Mouse (Mus musculus) cortical plate, adult 2 months (tissue): ENCODE data around the gene Ptms. TPM values are rescaled to one million over a fixed set of nuclear protein-coding genes. Genes with fewer than 3 reads are reported as not detected.
"Not testable (repeated sequence)": the region's sequence is repeated elsewhere in the genome, so short reads cannot be mapped to it uniquely, and the experiment has no call there.

Experiments
- H3K27ac ChIP-seq: fragments of 200-500 bp; 2 replicates; pipeline ENCODE4 v1.5.1; 2012; ENCODE audit warnings: low read length, control low read depth, inconsistent platforms; ENCODE audit not compliant: insufficient read depth
- H3K4me1 ChIP-seq: fragments of 200-500 bp; 2 replicates; pipeline ENCODE4 v1.6.1; 2011; ENCODE audit warnings: low read length; ENCODE audit not compliant: control insufficient read depth, insufficient read depth
- H3K4me3 ChIP-seq: fragments of 200-500 bp; 2 replicates; pipeline ENCODE4 v1.5.1; 2011; ENCODE audit warnings: mild to moderate bottlenecking, low read length, control low read depth; ENCODE audit not compliant: insufficient read depth
- CTCF ChIP-seq: fragments of 200-500 bp; IDR thresholded peaks from 2 replicates; pipeline ENCODE4 v1.5.1; 2011; ENCODE audit warnings: mild to moderate bottlenecking, control low read depth, low read length; ENCODE audit not compliant: insufficient read depth; ENCODE audit errors: extremely low read depth
- POLR2A ChIP-seq: fragments of 200-500 bp; IDR thresholded peaks from 2 replicates; pipeline ENCODE4 v1.6.1; 2011; ENCODE audit warnings: mild to moderate bottlenecking, low read length, control low read depth; ENCODE audit not compliant: insufficient read depth; ENCODE audit errors: extremely low read depth
- polyA plus RNA-seq: library from polyadenylated mRNA; depleted of rRNA; stranded (reverse); fragments of >200 nt; gene quantifications from 2 replicates; pipeline ENCODE4 v1.2.3, GENCODE M21; 2012

Ptms gene
- polyA plus RNA-seq, 1 experiment, result 1,380 TPM

GRCm38 (mm10) chr6:124910032-124910431 lies 9.9 kb downstream of the Ptms start:
- no peak for TF ChIP-seq POLR2A
- TF ChIP-seq CTCF, result no peak
- Histone ChIP-seq H3K27ac (no peak overlapping the region), H3K4me3 (no peak overlapping the region), H3K4me1 (peaks cover 3% of the 10 kb centered on the region)

GRCm38 (mm10) chr6:124907767-124908166 lies 12.1 kb downstream of the Ptms start:
- TF ChIP-seq POLR2A, result no peak
- no peak for TF ChIP-seq CTCF
- Histone ChIP-seq H3K4me3 (no peak overlapping the region), H3K27ac (no peak overlapping the region), H3K4me1 (no peaks in the 10 kb centered on the region)

- Histone ChIP-seq H3K4me1 (no peaks in the 10 kb centered on the region), H3K4me3 (peak overlapping the region; percentile 39; the same call in 1 of the 2 replicates), H3K27ac (peak overlapping the region; percentile 94)
- TF ChIP-seq CTCF (no peak), POLR2A (no peak)
Measured at GRCm38 (mm10) chr6:124904991-124905860, 14.7 kb downstream of the Ptms start.

- Histone ChIP-seq H3K4me1 (no peaks in the 10 kb centered on the region), H3K4me3 (peak overlapping the region; percentile 39), H3K27ac (peak overlapping the region; percentile 94)
- TF ChIP-seq POLR2A (peak; percentile 54), CTCF (peak; percentile 63)
Measured at GRCm38 (mm10) chr6:124904161-124904981, 15.5 kb downstream of the Ptms start.

- H3K4me3 ChIP-seq, result peak overlapping the region; percentile 39
- H3K4me1 ChIP-seq, result no peaks in the 10 kb centered on the region
- H3K27ac ChIP-seq, result peak overlapping the region; percentile 93
- TF ChIP-seq POLR2A (no peak), CTCF (peak; percentile 86)
Measured at GRCm38 (mm10) chr6:124903580-124904151, 16.2 kb downstream of the Ptms start.

- no peaks in the 10 kb centered on the region for H3K4me1 ChIP-seq
- TF ChIP-seq POLR2A, result no peak
- TF ChIP-seq CTCF, result no peak
- no peak overlapping the region for H3K4me3 ChIP-seq
- no peak overlapping the region for H3K27ac ChIP-seq
Measured at GRCm38 (mm10) chr6:124901851-124902250, 18.1 kb downstream of the Ptms start.

GRCm38 (mm10) chr6:124900801-124901480 lies 19.0 kb downstream of the Ptms start:
- H3K4me3 ChIP-seq, result no peak overlapping the region
- H3K27ac ChIP-seq, result no peak overlapping the region
- H3K4me1 ChIP-seq, result no peaks in the 10 kb centered on the region
- TF ChIP-seq CTCF (no peak), POLR2A (no peak)

GRCm38 (mm10) chr6:124900056-124900800 lies 19.7 kb downstream of the Ptms start:
- Histone ChIP-seq H3K27ac (no peak overlapping the region), H3K4me1 (no peaks in the 10 kb centered on the region), H3K4me3 (no peak overlapping the region)
- no peak for TF ChIP-seq POLR2A
- TF ChIP-seq CTCF, result no peak

- H3K4me1 ChIP-seq, result no peaks in the 10 kb centered on the region
- TF ChIP-seq POLR2A, result no peak
- TF ChIP-seq CTCF, result no peak
- H3K27ac ChIP-seq, result no peak overlapping the region
- no peak overlapping the region for H3K4me3 ChIP-seq
Measured at GRCm38 (mm10) chr6:124898359-124898758, 21.5 kb downstream of the Ptms start.

- H3K27ac ChIP-seq, H3K4me1 ChIP-seq, H3K4me3 ChIP-seq: not testable (repeated sequence)
Measured at GRCm38 (mm10) chr6:124894113-124894512, 25.8 kb downstream of the Ptms start.
